Mouse (Mus musculus): ENCODE results near the gene Hspa1l.

DNA sequence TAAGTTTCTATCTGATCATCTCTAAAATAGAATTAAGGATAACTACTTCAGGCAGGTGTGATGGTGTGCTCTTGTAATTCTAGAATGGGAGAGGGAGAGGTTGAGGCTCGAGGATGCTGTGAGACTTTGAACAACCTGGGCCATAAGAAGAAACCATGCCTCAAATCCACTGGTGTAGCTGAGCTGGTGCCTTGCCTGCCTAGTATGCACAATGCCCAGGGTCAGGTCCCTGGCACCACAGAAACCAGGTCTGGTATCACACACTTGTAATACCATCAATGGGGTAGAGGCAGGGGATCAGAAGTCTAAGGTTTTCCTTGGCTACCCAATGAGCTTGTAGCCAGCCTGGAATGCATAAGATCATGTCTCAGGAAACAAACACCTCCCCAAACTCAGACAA is 9.7 kb upstream of the Hspa1l start:
- TF ChIP-seq CTCF (IDR thresholded peaks at IDR 0.05; ENCODE audit: insufficient read depth, low read length) (no peak), POLR2A (IDR thresholded peaks at IDR 0.05; ENCODE audit: borderline replicate concordance, extremely low read depth, low read depth, low read length) (no peak)
